Mouse (Mus musculus) liver, adult 2 months (tissue): ENCODE results near the gene Stx3. TPM values are rescaled to one million over a fixed set of nuclear protein-coding genes. Genes with fewer than 3 reads are reported as not detected.

ENCODE experiments used
- DNase-seq: peaks from one replicate; pipeline ENCODE4 v3.0.0-alpha.2; 2011; ENCODE audit warnings: low read depth, low spot score; ENCODE audit errors: extremely low read depth
- H3K27ac ChIP-seq: fragments of 200-500 bp; replicated peaks from 2 replicates; pipeline ENCODE4 v1.5.1; 2012; ENCODE audit warnings: low read depth, mild to moderate bottlenecking, control low read depth, inconsistent platforms, low read length; ENCODE audit not compliant: insufficient read depth
- H3K27me3 ChIP-seq: fragments of 200-500 bp; 2 replicates; pipeline ENCODE4 v1.6.1; 2012; ENCODE audit warnings: mild to moderate bottlenecking, moderate library complexity, low read length, inconsistent platforms; ENCODE audit not compliant: control insufficient read depth, insufficient read depth
- H3K36me3 ChIP-seq: fragments of 200-500 bp; 2 replicates; pipeline ENCODE4 v1.6.1; 2012; ENCODE audit warnings: low read length, inconsistent platforms; ENCODE audit not compliant: control insufficient read depth, insufficient read depth
- H3K4me1 ChIP-seq: fragments of 200-500 bp; 2 replicates; pipeline ENCODE4 v1.6.1; 2011; ENCODE audit warnings: low read length; ENCODE audit not compliant: control insufficient read depth, insufficient read depth
- H3K4me3 ChIP-seq: fragments of 200-500 bp; 2 replicates; pipeline ENCODE4 v1.5.1; 2011; ENCODE audit warnings: low read depth, mild to moderate bottlenecking, control low read depth, low read length, moderate library complexity; ENCODE audit not compliant: insufficient read depth
- H3K79me2 ChIP-seq: fragments of 200-500 bp; 2 replicates; pipeline ENCODE4 v1.6.1; 2012; ENCODE audit warnings: inconsistent platforms, mild to moderate bottlenecking, low read length, moderate library complexity; ENCODE audit not compliant: control insufficient read depth, insufficient read depth
- H3K9ac ChIP-seq: fragments of 200-500 bp; 2 replicates; pipeline ENCODE4 v1.6.1; 2012; ENCODE audit warnings: low read depth, mild to moderate bottlenecking, control low read depth, inconsistent platforms, low read length
- CTCF ChIP-seq: fragments of 200-500 bp; IDR thresholded peaks from 2 replicates; pipeline ENCODE4 v1.5.1; 2011; ENCODE audit warnings: low read depth, low read length, control low read depth
- POLR2A ChIP-seq: fragments of 200-500 bp; IDR thresholded peaks from 2 replicates; pipeline ENCODE4 v1.6.1; 2011; ENCODE audit warnings: low read length, control low read depth; ENCODE audit not compliant: insufficient read depth; ENCODE audit errors: extremely low read depth
- WGBS: fragments of 180-500 bp; shearing (Covaris S2); methylation state at CpG from one replicate; pipeline ENCODE4 v1.1.7; 2018; 5-methylcytosine and 5-hydroxymethylcytosine counted together
- polyA plus RNA-seq: library from polyadenylated mRNA; depleted of rRNA; stranded (reverse); fragments of >200 nt; gene quantifications from 2 replicates; pipeline ENCODE4 v1.2.3, GENCODE M21; 2012
- total RNA-seq: library from RNA; depleted of rRNA; stranded (reverse); fragments of >200 nt; gene quantifications from 2 replicates; pipeline ENCODE4 v1.2.3, GENCODE M21; 2014

Gene Stx3
- total and polyA plus RNA-seq, 2 experiments, result 0.46 to 1.5 TPM

GRCm38 (mm10) chr19:11846333-11846732, 27.1 kb upstream of the Stx3 start:
- 79% methylated on average over 4 of the region's 4 CpGs for WGBS
- TF ChIP-seq CTCF (no peak), POLR2A (no peak)

GRCm38 (mm10) chr19:11839119-11839518, 19.9 kb upstream of the Stx3 start, which contains the start of gene Olfr1417:
Gene Olfr1417 (minus strand): TSS chr19:11839219.
- no peak for DNase-seq
- no peak for TF ChIP-seq CTCF
- no peak for TF ChIP-seq POLR2A
- no peak within 1 kb of the TSS for H3K9ac ChIP-seq
- H3K79me2 ChIP-seq, result no peaks in the 10 kb centered on the region
- H3K27me3 ChIP-seq, result no peaks in the 10 kb centered on the region
- H3K36me3 ChIP-seq, result no peaks in the 10 kb centered on the region
- no peaks in the 10 kb centered on the region for H3K4me1 ChIP-seq
- H3K27ac ChIP-seq, result no peak within 1 kb of the TSS
- H3K4me3 ChIP-seq, result no peak within 1 kb of the TSS
- 90% methylated on average over 4 of the region's 4 CpGs for WGBS

More at GRCm38 (mm10) chr19:11846333-11846732, 27.1 kb upstream of the Stx3 start:
- Histone ChIP-seq H3K27me3 (no peaks in the 10 kb centered on the region), H3K4me1 (no peaks in the 10 kb centered on the region), H3K36me3 (no peaks in the 10 kb centered on the region), H3K79me2 (no peaks in the 10 kb centered on the region), H3K9ac (no peak overlapping the region), H3K27ac (no peak overlapping the region), H3K4me3 (no peak overlapping the region)
- no peak for DNase-seq

- H3K27ac ChIP-seq, result no peak overlapping the region
- H3K4me1 ChIP-seq, result no peaks in the 10 kb centered on the region
- H3K36me3 ChIP-seq, result no peaks in the 10 kb centered on the region
- peaks cover 4% of the 10 kb centered on the region; the same call in 1 of the 2 replicates for H3K27me3 ChIP-seq
- DNase-seq, result no peak
- TF ChIP-seq POLR2A (no peak), CTCF (no peak)
- no peaks in the 10 kb centered on the region for H3K79me2 ChIP-seq
- no peak overlapping the region for H3K4me3 ChIP-seq
- 62% methylated on average over 4 of the region's 4 CpGs for WGBS
- H3K9ac ChIP-seq, result no peak overlapping the region
Observed at GRCm38 (mm10) chr19:11823346-11824065, 4.3 kb upstream of the Stx3 start.

- Histone ChIP-seq H3K4me3 (no peak overlapping the region), H3K79me2 (no peaks in the 10 kb centered on the region), H3K36me3 (no peaks in the 10 kb centered on the region), H3K27me3 (peaks cover 7% of the 10 kb centered on the region; the same call in 1 of the 2 replicates), H3K4me1 (no peaks in the 10 kb centered on the region; the same call in 1 of the 2 replicates), H3K27ac (no peak overlapping the region), H3K9ac (no peak overlapping the region)
- TF ChIP-seq POLR2A (no peak), CTCF (no peak)
- DNase-seq, result no peak
- WGBS, result 33% methylated on average over 6 of the region's 6 CpGs
Observed at GRCm38 (mm10) chr19:11820211-11820610, 1.0 kb upstream of the Stx3 start.

- H3K36me3 ChIP-seq, result no peaks in the 10 kb centered on the region
- no peaks in the 10 kb centered on the region; the same call in 1 of the 2 replicates for H3K4me1 ChIP-seq
- no peaks in the 10 kb centered on the region for H3K79me2 ChIP-seq
- WGBS, result 6% methylated on average over 15 of the region's 15 CpGs
- H3K4me3 ChIP-seq, result no peak overlapping the region
- no peak for TF ChIP-seq POLR2A
- peak; percentile 67 for TF ChIP-seq CTCF
- DNase-seq, result no peak
- no peak overlapping the region for H3K27ac ChIP-seq
- H3K9ac ChIP-seq, result no peak overlapping the region
- peaks cover 7% of the 10 kb centered on the region; the same call in 1 of the 2 replicates for H3K27me3 ChIP-seq
Observed at GRCm38 (mm10) chr19:11819800-11820199, 597 bp upstream of the Stx3 start.
